Mouse (Mus musculus) retina, postnatal 1 day (tissue): Measurements from ENCODE around the gene Snx17.

Source experiments
- DNase-seq: peaks from one replicate; pipeline ENCODE4 v3.0.0-alpha.2; 2012

Gene Snx17

DNA sequence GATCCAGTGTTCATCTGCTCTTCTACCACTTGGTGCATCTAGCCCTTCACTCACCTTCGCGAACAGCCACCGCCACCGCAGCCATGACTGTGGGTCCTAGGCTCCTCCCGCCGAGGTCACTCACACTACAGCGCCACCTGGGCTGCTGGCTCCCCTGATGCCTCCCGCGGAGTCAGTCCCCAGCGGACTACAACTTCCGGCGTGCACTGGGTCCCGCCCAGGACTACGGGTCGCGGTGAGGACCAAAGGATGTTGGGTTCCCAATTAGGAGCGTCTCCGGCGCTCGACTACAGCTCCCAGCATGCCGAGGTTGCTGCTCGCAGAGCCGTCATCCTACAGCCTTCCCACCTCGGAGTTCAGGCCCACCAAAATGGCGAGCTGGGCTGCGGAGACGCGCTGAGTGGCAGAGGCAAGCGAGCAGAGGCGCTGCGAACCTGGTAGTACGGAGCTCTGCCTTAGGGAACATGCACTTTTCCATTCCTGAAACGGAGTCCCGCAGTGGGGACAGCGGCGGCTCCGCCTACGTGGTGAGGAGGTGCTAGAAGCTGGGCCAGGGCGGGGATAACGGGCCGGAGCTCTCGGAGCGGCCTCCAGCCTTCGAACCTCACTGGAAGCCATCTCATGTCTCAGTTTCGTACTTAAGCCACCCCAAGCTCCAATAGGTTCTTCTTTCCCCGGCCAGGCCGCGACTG lies at the start of gene Snx17, which contains the start of gene Eif2b4:
TSS of gene Snx17 (plus strand) at position 289 of the 692 bp plus-strand sequence.
TSS of gene Eif2b4 (minus strand) at position 492 of the 692 bp plus-strand sequence.
- peak; percentile 99 for DNase-seq

DNA sequence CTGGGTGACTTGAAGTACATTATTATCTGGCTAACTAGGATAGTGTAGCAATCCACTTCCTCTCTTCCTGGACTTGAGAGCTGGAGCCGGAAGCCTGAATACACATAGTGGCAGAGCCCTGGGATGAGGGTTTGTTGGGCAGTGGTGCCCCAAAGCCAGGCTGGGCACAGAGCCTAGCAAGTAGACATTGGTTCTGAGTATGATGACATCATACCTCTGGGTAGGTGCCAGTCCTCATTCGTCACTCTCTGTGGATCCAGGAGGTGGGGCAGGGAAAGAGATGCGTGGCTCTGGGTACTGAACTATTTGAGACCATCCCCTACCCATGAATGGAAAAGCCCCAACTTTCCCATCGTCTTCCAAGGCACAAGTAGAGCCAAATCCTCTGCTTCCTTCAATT lies 43.2 kb upstream of the Snx17 start:
- no peak for DNase-seq

DNA sequence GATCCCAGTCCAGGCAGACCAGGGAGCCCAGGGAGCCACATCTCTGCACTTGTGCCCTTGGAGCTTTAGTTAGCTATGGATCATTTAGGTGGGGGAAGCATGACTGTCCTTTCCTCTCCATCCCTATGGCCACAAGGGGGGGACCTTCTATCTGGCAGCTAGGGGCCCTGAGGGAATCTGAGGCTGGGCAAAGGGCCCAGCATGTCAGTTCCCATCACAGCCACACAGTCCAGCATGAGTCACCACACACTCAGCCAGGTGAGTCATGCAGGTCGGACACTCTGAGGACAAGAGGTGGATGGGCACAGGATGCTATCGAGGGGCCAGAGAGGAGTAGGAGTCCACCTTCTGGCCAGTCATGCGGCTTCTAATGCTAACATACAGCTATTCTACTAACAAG lies 41.3 kb upstream of the Snx17 start:
- no peak for DNase-seq

DNA sequence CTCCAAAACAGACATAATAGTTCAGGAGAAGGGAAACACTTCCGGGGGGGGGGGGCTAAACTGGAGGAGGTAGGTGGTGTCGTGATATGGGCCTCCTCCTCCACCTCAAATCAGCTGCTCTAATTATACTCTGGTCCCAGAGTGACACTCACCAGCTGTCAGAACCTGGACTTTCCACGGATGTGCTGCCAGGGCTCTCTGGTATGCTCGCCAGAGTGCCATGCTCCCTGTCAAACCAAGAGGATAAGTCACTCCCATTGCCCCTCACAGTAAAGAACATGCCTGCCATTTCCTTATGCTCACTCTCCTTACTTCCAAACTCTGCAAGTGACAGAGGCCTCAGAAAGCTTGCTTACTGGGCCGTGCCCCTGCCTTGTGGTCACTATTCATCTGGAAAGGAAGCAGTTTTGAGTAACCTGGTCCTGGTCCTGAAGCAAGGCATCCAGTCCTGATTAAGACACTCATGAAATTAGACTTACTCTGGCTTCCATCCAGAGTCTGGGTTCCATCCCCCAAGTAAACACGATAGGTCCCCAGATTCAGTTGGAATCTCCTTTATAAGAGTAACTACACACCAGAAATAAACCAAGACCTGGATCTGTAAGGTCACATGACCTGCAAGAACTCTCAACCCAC lies 39.4 kb upstream of the Snx17 start:
- DNase-seq, result no peak

DNA sequence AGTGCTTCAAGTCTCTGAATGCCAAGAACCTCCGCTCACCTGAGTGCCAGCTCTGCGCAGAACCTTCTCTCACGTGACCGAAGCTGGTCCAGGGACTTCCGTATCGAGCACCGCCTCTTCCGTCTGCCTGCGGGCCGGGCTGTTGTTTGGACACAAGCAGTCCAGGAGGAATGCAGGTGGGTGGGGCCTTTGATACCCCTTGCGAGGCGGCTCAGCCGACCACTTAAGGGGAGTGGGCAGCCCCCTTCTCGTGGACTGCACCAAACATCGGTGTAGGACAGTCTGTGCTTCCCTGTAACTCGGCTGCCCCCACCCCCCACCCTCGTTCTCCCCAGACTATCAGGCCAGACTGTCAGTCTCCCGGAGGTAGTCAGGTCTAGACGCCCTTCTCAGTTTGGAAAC lies 38.9 kb upstream of the Snx17 start, which contains the start of gene Mpv17:
TSS of gene Mpv17 (minus strand) at position 100 of the 402 bp plus-strand sequence.
- DNase-seq, result peak; percentile 89

DNA sequence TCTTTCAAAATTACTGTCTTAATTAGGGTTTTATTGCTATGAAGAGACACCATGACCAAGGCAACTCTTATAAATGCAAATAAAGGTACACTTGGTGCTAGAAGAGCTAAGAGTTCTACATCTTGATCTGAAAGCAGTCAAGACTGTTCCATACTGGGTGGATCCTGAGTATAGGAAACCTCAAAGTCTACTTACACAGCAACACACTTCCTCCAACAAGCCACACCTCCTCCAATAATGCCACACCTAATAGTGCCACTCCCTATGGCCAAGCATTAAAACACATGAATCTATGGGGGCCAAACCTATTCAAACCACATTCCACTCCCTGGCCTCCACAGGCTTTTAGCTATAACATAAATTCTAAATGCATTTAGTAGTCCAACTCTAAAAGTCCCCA lies 30.6 kb upstream of the Snx17 start:
- DNase-seq, result no peak

DNA sequence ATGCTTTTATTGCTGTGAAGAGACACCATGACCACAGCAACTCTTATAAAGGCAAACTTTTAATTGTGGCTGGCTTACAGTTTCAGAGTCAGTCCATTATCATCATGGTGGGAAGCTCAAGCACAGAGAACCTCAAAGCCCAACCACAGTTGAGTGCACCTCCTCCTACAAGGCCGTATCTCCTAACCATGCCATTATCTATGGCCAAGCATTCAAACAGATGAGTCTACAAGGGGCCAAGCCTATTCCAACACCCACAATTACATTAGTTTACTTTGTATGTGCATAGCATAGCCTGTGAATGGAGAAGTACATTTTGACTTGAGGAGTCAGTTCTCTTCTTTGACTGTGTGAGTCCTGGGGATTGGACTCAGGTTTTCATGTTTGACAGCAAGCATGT lies 28.1 kb upstream of the Snx17 start:
- no peak for DNase-seq

DNA sequence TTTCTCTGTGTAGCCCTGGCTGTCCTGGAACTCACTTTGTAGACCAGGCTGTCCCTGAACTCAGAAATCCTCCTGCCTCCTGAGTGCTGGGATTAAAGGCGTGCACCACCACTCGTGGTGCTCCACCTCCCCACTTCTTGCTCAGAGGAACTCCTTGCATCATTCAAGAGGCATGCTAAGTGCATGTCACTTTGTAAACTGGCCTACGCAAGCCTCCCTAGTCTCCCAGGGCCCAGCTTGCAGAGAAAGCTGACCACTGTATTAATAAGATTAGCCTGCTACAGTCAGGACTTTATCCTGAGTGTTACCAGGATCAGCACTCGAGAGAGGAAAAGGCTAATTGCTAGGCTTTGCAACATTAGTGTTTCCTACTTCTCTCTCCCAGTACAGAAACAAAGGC lies 24.4 kb upstream of the Snx17 start:
- peak; percentile 16 for DNase-seq

DNA sequence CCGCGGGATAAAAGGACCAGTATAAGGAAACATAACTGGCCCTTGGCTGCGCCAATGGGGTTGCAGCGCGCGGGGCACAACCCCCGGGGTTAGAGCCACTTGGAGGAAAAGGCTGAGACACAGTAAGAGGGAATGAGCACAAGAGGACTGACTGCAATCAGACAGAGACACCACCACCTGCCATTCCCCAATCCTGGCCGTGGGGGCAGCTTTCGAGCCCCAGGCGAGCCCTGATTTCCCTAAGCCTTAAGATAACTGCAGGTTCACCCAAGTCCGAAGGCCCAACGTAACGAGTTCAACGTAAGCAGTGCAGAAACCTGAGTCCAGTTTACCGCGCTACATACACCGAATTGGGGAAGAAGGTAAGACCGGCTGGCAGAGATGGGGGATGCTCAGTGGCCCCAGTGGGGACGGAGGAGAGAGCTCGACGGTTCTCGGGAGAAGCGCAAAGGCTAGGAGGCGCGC lies 13.7 kb upstream of the Snx17 start:
- DNase-seq, result no peak

DNA sequence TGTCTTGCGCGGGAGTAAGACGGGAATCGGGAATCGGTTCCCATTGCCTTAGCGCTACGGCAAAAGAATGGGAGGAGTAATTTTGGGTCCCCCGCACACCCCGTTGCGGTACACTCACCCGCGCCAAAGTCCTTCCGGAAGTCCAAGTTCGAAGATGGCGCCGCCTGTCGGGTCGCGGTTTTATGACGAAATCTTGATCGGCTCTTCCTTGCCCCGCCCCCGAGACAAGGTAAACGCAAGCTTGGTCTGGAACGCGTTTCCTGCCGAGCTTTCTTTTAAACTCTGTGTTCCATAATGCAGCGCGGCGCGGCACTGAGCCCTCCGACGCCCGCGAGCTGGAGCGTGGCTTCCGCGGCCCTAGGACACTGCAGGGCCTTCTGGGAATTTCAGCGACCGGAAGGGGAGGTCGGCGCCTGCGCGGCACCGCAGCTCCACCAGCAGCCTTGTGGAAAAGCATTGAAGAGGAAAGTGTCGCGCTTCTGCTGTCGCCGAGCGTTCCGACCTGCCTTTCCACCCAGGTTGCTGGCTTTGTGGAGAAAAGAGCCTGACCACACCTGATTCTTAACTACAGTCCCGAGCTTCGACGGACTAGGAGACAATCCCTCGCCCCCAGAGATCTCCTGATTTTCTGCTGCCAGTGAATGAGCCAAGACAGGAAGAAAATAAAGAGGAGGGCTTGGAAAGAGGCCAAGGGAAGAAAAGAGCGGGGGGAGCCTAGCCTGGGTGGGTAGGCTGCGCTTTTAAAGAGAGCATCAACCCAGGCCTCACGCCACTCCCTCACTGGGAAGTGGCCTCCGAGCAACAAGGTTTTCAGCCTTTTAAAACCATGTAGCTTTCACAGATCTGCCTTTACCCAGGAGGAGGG lies 13.0 kb upstream of the Snx17 start, which contains the start of the genes Gm29609 and Gtf3c2:
TSS of gene Gm29609 (minus strand) at position 146 of the 865 bp plus-strand sequence.
TSS of gene Gtf3c2 (minus strand) at position 379 of the 865 bp plus-strand sequence.
- peak; percentile 98 for DNase-seq

DNA sequence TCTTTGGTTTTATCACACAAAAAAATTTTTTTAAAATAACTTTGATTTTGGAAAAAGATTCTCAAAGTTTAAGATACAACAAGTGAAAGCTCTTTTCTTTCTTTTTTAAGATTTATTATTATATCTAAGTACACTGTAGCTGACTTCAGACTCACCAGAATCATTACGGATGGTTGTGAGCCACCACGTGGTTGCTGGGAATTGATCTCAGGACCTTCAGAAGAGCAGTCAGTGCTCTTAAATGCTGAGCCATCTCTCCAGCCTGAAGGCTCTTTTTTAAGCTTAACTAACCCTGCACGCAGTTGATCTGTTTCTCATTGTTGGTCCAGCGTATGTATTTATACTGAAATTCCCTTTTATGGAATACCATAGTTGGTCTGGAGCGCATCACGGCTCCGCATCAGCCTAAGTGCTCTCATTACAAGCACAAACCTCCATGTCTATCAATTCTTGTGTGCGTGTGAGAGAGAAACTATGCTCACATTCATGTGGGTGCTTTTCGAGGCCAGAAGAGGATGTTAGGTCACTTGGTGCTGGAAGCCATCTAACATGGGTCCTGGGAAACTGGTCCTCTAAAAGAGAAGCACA lies 11.8 kb upstream of the Snx17 start:
- DNase-seq, result no peak

DNA sequence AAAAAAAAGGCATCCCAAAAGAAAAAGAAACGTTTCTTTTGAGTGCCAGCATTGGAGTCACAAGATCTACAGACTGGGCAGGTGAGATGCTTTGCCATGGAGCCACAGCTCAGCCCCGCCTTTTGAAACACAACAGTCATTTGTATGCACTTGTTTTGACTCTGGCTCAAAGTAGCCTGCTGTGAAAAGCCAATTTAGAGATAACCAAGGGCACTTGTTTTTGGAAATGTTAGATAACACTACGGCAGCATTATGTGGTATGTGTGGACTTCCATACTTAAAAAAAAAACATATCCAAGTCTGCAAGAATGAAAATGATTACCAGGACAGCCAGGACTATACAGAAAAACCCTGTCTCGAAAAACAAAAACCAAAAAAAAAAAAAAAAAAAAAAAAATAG lies 9.3 kb upstream of the Snx17 start:
- DNase-seq, result no peak

DNA sequence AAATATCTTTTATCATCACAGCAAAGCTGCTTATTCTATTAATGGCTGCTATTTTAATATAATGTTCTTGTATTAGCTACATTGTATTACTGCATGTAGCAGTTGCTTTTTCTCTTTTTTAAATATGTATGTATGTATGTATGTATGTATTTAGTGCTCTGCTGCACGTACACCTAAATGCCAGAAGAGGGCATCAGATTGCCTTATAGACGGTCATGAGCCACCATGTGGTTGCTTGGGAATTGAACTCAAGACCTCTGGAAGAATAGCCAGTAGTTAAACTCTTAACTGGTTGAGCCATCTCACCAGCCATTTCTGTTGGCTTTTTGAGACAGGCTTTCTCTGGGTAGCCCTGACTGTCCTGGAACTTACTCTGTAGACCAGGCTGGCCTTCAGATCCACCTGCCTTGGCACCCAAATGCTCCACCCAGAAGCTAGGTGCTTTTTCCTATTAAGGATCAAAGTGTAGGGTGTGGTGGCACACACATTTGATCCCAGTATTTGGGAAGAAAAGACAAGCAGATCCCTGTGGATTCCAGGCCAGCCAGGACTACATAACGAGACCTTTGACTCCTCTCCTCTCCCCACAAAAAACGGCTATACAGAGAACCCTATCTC lies 4.7 kb upstream of the Snx17 start:
- DNase-seq, result peak; percentile 44

DNA sequence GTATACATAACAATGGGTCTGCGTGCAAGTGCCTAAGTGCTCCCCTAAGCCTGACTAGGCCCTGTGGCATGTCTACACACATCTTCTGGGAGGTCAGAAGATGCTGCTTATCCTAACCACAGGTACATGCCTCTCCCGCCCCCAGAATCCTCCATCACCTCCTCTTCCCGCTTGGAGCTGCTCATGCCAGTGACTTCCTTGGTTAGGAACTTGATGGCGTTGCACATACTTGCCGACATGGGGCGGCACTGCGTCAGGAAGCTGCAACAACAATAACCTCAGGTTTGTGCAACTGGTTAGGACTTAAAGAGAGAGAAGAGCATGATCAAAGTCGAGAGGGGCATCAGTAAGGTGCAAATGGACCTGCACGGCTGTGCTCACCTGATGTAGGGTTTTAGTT lies 2.8 kb upstream of the Snx17 start:
- no peak for DNase-seq

DNA sequence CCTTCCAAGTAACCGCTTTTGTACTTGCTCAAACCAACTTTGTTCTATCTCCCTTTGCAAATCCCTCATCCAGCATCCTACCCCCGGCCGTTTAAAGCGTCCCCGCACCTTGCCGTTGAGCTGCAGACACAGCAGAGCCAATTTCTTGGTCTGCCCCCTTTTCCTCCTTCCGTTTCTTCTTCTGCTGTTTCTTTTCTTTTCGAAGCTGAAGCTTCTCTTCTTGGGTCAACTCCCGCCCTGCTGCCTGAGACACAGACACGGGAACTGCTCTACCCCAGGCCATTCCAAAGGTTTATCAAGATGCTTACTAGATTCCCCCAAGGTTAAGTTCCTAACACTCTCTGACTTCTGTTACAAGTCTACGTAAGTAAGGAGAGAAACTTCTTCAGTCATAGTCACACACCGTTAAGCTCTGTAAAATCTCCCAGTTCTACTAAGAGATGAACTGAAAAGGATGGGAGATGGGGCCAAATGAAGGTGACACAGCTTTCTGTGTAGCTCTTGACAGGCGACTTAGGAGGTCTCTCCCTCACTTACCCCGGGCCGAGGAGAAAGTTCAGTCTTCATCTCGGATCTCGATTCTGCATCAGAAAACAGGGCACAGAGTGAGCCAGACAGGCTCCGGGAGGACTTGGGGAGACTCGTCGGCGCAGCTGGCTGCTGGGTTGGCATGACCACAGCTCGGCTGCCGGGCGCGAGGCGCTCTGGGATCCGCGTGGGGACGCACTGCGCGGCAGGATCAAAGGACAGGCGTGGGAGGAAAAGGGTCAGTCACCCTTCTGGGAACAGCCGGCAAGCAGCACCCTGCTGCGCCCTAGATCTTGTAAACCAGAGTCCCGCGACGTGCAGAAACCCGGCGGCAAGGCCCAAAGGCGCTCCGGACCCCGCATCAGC lies 735 bp upstream of the Snx17 start:
- no peak for DNase-seq

DNA sequence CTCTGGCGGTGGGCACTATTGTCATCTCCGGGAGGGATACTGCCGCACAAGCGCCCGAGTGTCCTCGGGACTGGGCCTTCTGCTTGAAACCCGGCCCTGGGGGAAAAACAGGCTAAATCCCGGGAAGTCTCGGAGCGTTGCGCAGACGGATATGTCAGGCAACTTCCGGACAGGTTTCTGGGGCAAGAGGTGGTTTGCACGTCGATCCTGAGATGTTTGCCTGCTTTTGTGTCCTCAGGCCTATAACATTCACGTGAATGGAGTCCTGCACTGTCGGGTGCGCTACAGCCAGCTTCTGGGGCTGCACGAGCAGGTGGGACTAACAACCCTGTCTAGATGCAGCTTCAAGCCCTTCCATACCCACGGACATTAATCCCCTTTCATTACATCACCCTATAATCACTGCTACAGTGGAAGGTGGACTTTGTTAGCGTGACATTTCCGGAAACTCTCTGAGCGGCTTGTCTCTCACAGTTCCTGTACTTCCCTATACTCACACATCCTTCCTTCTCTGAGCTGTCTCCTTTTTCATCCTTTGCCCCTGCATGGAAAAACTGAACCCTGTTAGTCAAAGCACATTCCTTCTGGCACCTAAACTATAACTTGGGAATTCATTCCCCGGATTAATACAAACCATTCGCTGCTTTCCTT lies 729 bp downstream of the Snx17 start:
- DNase-seq, result no peak

DNA sequence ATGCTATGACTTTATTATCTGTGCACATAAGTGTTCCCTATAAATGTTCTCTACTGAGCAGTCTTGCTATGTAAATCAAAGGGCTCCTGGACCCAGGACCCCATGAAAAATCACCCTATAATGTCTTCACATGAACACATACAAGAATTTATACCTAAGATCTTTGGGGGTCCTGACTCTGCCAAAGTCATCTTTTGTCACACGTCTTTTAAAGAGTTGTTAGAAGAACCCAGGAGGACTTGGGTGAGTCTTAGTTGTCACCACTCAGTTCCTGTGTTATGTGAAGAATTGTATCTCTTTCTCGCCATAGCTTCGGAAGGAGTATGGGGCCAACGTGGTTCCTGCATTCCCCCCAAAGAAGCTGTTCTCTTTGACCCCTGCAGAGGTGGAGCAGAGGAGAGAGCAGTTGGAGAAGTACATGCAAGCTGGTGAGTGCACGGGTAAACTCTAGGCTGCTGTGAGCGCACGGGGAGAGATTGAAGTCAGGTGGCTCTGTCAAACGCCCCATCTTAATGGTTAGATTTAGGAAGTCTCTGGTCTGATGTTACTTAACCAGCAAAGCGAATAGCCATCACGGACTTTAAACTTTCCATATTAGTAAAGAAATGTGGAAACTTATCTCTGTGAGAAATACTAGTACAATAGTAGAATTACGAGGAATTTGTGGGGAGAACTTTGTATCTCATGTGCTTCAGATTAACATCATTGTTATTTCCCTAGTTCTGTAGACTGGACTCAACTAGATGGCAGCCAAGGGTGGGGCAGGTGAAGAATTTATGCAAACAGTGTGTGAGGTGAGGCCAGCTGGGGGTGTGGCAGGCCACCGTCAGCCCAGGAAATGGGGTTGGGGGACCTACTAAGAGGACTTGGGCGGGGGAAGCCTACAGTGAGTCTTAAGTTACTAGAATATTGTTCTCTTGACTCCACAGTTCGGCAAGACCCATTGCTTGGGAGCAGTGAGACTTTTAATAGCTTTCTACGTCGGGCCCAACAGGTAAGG lies 1.8 kb downstream of the Snx17 start:
- no peak for DNase-seq

DNA sequence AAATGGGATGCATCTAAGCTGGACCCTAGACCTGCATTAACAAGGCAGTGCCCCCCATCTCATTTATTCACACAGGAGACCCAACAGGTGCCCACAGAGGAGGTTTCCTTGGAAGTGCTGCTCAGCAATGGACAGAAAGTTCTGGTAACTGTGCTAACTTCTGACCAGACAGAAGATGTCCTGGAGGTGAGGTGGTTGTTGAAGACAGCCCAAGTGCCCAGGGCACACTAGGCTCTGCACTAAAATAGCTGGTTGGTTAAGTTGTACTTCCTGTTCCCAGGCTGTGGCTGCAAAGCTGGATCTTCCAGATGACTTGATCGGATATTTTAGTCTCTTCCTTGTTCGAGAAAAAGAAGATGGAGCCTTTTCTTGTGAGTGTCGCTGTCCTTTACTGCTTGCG lies 2.6 kb downstream of the Snx17 start:
- no peak for DNase-seq

DNA sequence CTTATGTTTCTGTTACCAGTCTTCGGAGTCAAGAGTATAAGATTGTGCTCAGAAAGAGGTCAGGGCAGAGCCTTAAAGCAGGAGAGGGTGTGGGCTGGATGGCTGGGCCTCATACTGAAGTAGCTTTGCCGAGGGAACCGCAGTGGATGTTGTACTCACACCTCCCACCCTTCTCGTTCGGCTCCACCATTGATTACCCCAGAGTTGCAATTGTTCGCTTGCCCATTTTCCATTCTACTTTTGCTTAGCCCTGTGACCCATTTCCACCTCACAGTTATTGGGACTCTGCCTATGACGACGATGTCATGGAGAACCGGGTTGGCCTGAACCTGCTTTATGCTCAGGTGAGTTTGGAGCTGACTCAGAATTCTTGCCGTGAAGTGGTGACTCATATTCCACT lies 3.2 kb downstream of the Snx17 start:
- no peak for DNase-seq

DNA sequence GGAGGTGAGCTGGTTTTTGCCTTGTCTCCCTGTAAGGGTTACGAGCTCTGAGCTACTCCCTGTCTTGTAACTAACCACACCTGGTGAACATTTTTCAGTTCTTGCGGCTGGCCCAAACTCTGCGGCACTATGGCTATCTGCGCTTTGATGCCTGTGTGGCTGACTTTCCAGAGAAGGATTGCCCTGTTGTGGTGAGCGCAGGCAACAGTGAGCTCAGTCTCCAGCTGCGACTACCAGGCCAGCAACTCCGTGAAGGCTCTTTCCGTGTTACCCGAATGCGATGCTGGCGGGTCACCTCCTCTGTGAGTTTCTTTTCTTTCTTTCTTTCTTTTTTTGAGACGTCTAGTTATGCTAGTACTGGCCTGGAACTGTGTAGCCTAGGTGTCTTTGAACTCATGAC lies 4.0 kb downstream of the Snx17 start:
- no peak for DNase-seq
